Mouse (Mus musculus) heart, embryonic 13.5 days (tissue): Measurements from ENCODE around the gene Ppp4r1. TPM values are rescaled to one million over a fixed set of nuclear protein-coding genes. Genes with fewer than 3 reads are reported as not detected.

ENCODE experiments used
- ATAC-seq: fragments of 200-750 bp; cut with Nextera tagmentation; 2 replicates; pipeline ENCODE4 v1.8.0; 2017; ENCODE audit warnings: moderate TSS enrichment; ENCODE audit not compliant: insufficient number of reproducible peaks, low FRiP score, low TSS enrichment; ENCODE audit errors: extremely low read depth
- H3K27ac ChIP-seq: fragments of 300-500 bp; sonication (generic); replicated peaks from 2 replicates; pipeline ENCODE4 v1.5.1; 2015; ENCODE audit warnings: moderate library complexity, mild to moderate bottlenecking, inconsistent platforms
- H3K27me3 ChIP-seq: fragments of 300-500 bp; sonication (generic); replicated peaks from 2 replicates; pipeline ENCODE4 v1.6.1; 2015; ENCODE audit warnings: mild to moderate bottlenecking, inconsistent platforms
- H3K36me3 ChIP-seq: fragments of 300-500 bp; sonication (generic); 2 replicates; pipeline ENCODE4 v1.6.1; 2015; ENCODE audit warnings: mild to moderate bottlenecking, inconsistent platforms
- H3K4me1 ChIP-seq: fragments of 300-500 bp; sonication (generic); 2 replicates; pipeline ENCODE4 v1.6.1; 2015; ENCODE audit warnings: inconsistent platforms
- H3K4me2 ChIP-seq: fragments of 300-500 bp; sonication (generic); 2 replicates; pipeline ENCODE4 v1.6.1; 2015; ENCODE audit warnings: inconsistent platforms, mild to moderate bottlenecking, moderate library complexity
- H3K4me3 ChIP-seq: fragments of 300-500 bp; sonication (generic); 2 replicates; pipeline ENCODE4 v1.5.1; 2015; ENCODE audit warnings: moderate library complexity, mild to moderate bottlenecking, inconsistent platforms
- H3K9ac ChIP-seq: fragments of 300-500 bp; sonication (generic); 2 replicates; pipeline ENCODE4 v1.6.1; 2015; ENCODE audit warnings: inconsistent platforms, mild to moderate bottlenecking, moderate library complexity
- H3K9me3 ChIP-seq: fragments of 300-500 bp; sonication (generic); 2 replicates; pipeline ENCODE4 v1.6.1; 2016; ENCODE audit warnings: inconsistent platforms
- WGBS: fragments of 180-500 bp; shearing (Covaris S2); methylation state at CpG from one replicate; pipeline ENCODE4 v1.1.7; 2015; ENCODE audit warnings: mixed read lengths; 5-methylcytosine and 5-hydroxymethylcytosine counted together
- polyA plus RNA-seq: library from polyadenylated mRNA; unstranded; fragments of >200 nt; fragmentation: Nextera tagmentation; extraction: Ambion mirVana; gene quantifications from 2 replicates; pipeline ENCODE4 v1.2.1, GENCODE M21; 2015

Gene Ppp4r1
- polyA plus RNA-seq, 1 experiment from 2014 or later: 28.1 TPM

DNA sequence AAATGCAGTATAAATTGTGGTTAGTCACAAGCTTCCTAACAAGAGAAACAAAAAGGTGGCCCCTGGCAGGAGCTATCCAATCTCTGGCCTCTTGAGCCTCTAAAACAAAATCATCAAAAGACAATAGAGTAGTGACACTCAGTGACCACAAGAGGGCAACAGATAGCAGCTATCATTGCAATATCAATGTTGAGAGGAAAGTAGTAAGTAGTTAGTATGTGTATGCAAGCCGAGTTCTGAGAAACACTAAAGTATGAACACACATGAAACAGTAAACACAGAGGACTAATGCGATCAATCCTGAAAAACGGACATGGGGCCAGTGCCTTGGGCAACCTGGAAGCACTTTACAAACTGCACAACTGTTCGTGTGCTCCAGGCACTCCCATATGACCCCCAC is 82.4 kb downstream of the Ppp4r1 start:
- Histone ChIP-seq H3K9ac (no peak overlapping the region), H3K9me3 (no peaks in the 10 kb centered on the region), H3K4me2 (no peak overlapping the region), H3K27me3 (no peaks in the 10 kb centered on the region), H3K27ac (no peak overlapping the region), H3K36me3 (peaks cover 46% of the 10 kb centered on the region), H3K4me3 (no peak overlapping the region), H3K4me1 (no peaks in the 10 kb centered on the region)
- WGBS: 37% methylated on average over 4 of the region's 4 CpGs
- ATAC-seq: no peak

DNA sequence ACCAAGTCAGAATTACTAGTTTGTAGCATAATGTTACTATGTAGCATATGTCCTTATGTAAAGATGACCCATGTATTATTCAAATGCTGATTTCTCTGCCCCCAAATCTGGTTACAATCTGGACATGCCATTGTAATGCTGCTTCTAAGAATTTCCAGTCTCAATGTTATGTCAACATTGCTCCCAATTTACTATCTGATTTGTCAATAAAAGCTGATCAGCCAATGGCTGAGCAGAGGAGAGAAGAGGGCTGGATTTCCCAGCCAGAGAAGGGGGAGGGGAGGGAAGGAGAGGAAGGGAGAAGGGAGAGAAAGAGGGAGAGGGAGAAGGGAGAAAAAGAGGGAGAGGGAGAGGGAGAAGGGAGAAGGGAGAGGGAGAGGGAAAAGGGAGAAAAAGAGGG is 82.9 kb downstream of the Ppp4r1 start:
- Histone ChIP-seq H3K9ac (no peak overlapping the region), H3K4me2 (no peak overlapping the region), H3K27ac (no peak overlapping the region), H3K36me3 (peaks cover 45% of the 10 kb centered on the region), H3K9me3 (no peaks in the 10 kb centered on the region; the same call in 1 of the 2 replicates), H3K4me3 (no peak overlapping the region), H3K27me3 (no peaks in the 10 kb centered on the region), H3K4me1 (no peaks in the 10 kb centered on the region)
- ATAC-seq: no peak

DNA sequence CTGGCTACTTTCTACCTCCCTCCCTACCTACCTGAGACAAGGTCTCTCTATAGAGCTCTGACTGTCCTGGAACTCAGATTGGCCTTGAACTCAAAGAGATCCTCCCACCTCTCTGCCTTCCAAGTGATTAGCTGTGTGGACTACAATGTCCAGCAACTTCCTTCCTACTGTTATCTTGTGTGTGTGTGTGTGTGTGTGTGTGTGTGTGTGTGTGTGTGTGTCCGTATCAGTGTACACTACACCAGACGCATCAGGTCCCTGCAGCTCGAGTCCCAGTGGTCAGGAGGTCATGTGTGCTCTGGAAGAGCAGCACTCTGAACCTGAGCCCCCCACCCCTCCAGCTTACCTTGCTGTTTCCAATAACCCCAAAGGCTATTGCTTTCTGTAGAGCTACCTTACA is 83.8 kb downstream of the Ppp4r1 start:
- 34% methylated on average over 3 of the region's 3 CpGs for WGBS
- Histone ChIP-seq H3K4me3 (no peak overlapping the region), H3K9ac (no peak overlapping the region), H3K4me2 (no peak overlapping the region), H3K27me3 (no peaks in the 10 kb centered on the region), H3K4me1 (no peaks in the 10 kb centered on the region; the same call in 1 of the 2 replicates), H3K36me3 (peaks cover 36% of the 10 kb centered on the region), H3K27ac (no peak overlapping the region), H3K9me3 (no peaks in the 10 kb centered on the region; the same call in 1 of the 2 replicates)
- no peak for ATAC-seq

DNA sequence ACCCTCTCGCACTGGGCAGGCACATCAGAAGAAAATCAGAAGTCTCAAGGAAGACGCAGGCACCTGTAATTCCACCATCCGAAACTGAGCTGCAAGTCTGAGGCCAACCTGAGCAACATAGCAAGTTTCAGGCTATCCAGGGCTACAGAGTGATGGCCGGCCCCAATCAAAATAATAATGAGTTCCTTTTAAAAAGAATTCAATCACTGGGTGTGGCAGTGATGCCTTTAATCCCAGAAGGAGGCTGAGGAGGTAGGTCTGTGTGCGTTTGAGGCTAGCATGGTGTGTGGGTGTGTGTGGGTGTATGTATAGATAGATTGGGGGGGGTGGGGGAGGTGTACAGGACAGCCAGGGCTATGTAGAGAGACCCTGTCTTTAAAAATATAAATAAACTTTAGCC is 85.6 kb downstream of the Ppp4r1 start:
- Histone ChIP-seq H3K4me2 (no peak overlapping the region), H3K9ac (no peak overlapping the region), H3K9me3 (no peaks in the 10 kb centered on the region; the same call in 1 of the 2 replicates), H3K36me3 (peaks cover 27% of the 10 kb centered on the region), H3K27ac (no peak overlapping the region), H3K4me3 (no peak overlapping the region), H3K4me1 (peaks cover 16% of the 10 kb centered on the region), H3K27me3 (no peaks in the 10 kb centered on the region)
- ATAC-seq: no peak
- WGBS: 86% methylated on average over 5 of the region's 5 CpGs

DNA sequence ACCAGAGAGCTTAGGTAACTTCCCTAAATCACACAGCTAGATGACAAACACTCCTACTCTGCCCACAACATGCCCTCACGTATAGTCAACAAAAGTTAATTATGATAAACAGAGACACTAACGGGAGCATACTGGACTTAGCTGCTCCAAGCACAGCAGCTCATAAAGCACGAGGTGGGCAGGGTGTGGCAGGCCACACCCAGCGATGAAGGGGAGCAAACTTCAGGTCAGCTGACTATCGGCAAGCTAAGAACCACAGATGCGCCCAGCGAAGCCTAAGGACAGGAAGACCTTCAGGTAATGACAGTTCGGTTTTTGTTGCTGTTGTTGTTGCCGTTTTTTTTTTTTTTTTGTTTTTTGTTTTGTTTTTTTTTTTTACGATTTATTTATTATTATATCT is 87.3 kb downstream of the Ppp4r1 start:
- ATAC-seq: no peak
- Histone ChIP-seq H3K4me2 (no peak overlapping the region), H3K27ac (no peak overlapping the region), H3K36me3 (peaks cover 16% of the 10 kb centered on the region), H3K4me3 (no peak overlapping the region), H3K4me1 (peaks cover 17% of the 10 kb centered on the region), H3K9ac (no peak overlapping the region), H3K27me3 (no peaks in the 10 kb centered on the region), H3K9me3 (no peaks in the 10 kb centered on the region; the same call in 1 of the 2 replicates)
- WGBS: 84% methylated on average over 10 of the region's 10 CpGs

DNA sequence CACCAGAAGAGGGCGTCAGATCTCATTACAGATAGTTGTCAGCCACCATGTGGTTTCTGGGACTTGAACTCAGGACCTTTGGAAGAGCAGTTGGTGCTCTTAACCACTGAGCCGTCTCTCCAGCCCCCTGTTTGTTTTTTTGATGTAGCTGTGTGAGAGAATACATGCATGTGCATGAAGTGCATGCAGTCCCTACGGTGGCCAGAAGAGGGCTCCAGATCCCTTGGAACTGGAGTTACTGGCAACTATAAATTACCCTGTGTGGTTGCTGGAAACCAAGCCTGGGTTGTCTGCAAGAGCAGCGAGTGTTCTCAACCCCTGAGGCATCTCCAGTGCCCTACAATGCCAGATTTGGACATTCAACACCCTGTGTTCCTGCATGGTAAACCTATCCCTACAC is 87.8 kb downstream of the Ppp4r1 start:
- no peaks in the 10 kb centered on the region for H3K27me3 ChIP-seq
- 38% methylated on average over 4 of the region's 4 CpGs for WGBS
- no peak overlapping the region for H3K9ac ChIP-seq
- H3K4me2 ChIP-seq: no peak overlapping the region
- no peaks in the 10 kb centered on the region; the same call in 1 of the 2 replicates for H3K9me3 ChIP-seq
- no peak overlapping the region for H3K27ac ChIP-seq
- no peak overlapping the region for H3K4me3 ChIP-seq
- H3K4me1 ChIP-seq: peaks cover 17% of the 10 kb centered on the region
- H3K36me3 ChIP-seq: peaks cover 16% of the 10 kb centered on the region
- no peak for ATAC-seq

DNA sequence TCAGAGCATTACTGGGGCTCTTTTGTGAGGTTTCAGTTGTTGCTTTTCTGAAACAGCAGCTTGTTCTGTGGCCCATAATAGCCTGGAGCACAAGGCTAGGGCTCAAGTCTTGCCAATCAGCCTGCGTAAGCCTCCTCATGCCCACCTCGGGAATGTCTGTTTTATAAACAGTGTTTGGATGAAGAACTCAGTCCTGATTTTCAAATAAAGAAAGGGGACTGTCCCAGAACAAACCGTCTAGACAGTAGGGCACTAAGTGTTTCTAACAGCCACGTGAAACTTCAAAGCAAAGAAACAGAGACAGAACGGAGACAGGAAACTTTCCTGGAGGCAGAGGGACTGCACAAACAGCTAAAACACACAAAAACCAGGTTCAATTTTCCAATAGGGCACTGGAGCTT is 89.3 kb downstream of the Ppp4r1 start:
- 43% methylated on average over 5 of the region's 5 CpGs for WGBS
- Histone ChIP-seq H3K9me3 (no peaks in the 10 kb centered on the region; the same call in 1 of the 2 replicates), H3K4me2 (no peak overlapping the region), H3K4me1 (peaks cover 17% of the 10 kb centered on the region), H3K36me3 (peaks cover 10% of the 10 kb centered on the region), H3K9ac (peak overlapping the region; percentile 40; the same call in 1 of the 2 replicates), H3K4me3 (no peak overlapping the region), H3K27me3 (no peaks in the 10 kb centered on the region), H3K27ac (0 out of 2 replicates have a peak overlapping the region, but pooled peaks have one; percentile 28)
- no peak for ATAC-seq

DNA sequence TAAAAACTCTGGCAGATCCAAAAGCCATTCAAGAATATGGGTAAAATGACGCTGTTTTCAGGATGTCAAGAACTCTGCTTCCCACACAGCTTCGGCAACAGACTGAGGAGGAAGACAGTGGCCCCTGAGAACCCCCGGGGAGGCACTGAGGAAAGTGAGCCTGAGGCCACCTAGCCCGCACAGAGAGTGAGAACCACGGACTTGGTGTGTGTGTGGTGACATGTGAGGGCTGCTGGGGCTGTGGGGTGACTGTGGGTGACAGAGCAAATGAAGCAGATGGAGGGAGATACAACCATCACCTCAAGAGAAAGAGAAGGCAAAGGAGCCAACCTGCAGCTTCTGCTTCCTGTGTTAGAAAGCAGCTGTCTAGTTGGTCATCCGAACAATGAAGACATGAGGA is 89.7 kb downstream of the Ppp4r1 start:
- 56% methylated on average over 6 of the region's 6 CpGs for WGBS
- Histone ChIP-seq H3K4me2 (no peak overlapping the region), H3K4me3 (no peak overlapping the region), H3K4me1 (peaks cover 17% of the 10 kb centered on the region), H3K9ac (peak overlapping the region; percentile 40; the same call in 1 of the 2 replicates), H3K9me3 (no peaks in the 10 kb centered on the region; the same call in 1 of the 2 replicates), H3K36me3 (peaks cover 7% of the 10 kb centered on the region; the same call in 1 of the 2 replicates), H3K27me3 (no peaks in the 10 kb centered on the region), H3K27ac (0 out of 2 replicates have a peak overlapping the region, but pooled peaks have one; percentile 28)
- ATAC-seq: no peak

DNA sequence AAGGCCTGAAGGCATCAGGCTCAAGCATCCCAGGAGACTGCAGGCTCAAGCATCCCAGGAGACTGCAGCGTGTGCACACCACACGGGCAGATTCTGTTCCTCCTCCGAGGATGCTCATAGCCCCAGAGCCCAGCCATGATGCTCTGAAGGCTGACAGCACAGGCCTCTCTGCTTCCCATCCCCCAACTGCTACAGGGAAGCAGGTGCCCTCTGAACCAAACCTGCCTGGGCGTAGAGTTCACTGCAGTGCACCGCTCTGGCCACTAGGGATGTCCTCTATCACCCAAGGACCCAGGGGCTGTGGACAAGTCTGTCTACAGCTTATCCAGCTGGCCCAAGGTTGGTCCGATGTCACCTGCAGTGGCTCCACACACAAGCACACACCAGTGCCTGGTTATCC is 90.3 kb downstream of the Ppp4r1 start:
- 0 out of 2 replicates have a peak, but pooled peaks cover under 1% of the 10 kb centered on the region for H3K36me3 ChIP-seq
- peaks cover 17% of the 10 kb centered on the region for H3K4me1 ChIP-seq
- ATAC-seq: no peak
- H3K9me3 ChIP-seq: no peaks in the 10 kb centered on the region; the same call in 1 of the 2 replicates
- H3K9ac ChIP-seq: no peak overlapping the region
- H3K4me3 ChIP-seq: no peak overlapping the region
- no peaks in the 10 kb centered on the region for H3K27me3 ChIP-seq
- H3K4me2 ChIP-seq: no peak overlapping the region
- no peak overlapping the region for H3K27ac ChIP-seq
- WGBS: 50% methylated on average over 6 of the region's 6 CpGs

DNA sequence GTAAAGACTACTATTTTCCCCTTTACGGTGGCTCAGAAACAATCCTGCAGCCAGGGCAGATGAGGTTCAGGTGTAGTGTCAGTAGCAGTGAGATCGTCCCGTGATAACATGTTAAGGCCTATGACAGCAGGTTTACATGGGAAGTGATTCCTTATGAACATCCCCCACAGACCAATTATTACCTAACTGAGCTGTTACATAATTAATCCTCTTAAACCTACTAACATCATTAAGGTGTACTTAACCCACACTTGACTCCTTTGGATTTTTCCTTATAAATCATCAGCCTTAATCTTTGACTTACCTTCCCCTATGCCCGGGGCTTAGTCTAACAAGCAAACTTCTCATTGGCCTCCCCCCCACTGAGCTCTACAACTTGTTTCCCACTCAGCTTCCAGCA is 90.8 kb downstream of the Ppp4r1 start:
- Histone ChIP-seq H3K4me1 (peaks cover 17% of the 10 kb centered on the region), H3K4me2 (no peak overlapping the region), H3K27me3 (no peaks in the 10 kb centered on the region), H3K36me3 (no peaks in the 10 kb centered on the region), H3K27ac (no peak overlapping the region), H3K4me3 (no peak overlapping the region), H3K9me3 (no peaks in the 10 kb centered on the region; the same call in 1 of the 2 replicates), H3K9ac (no peak overlapping the region)
- whole genome bisulfite sequencing: 81% methylated on average over 4 of the region's 4 CpGs
- no peak for ATAC-seq

DNA sequence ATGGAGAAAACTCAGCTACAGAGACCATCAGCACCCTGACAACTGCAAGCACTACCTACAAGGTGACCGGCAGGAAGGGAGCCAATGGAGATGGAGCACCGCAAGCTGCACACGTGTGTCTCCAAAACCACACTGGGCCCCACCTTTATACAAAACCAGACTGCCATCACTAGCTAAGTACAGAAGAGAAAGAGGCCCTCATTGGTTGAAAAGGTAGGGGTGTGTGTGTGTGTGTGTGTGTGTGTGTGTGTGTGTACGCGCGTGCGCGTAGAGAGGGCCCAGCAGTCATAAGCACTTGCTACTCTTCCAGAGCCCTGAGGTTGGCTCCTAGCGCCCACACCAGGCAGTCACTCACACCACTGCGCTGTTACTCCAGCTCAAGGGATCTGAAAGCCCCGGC is 91.5 kb downstream of the Ppp4r1 start:
- H3K4me3 ChIP-seq: no peak overlapping the region
- no peak overlapping the region for H3K9ac ChIP-seq
- H3K36me3 ChIP-seq: no peaks in the 10 kb centered on the region
- no peak overlapping the region for H3K4me2 ChIP-seq
- H3K27me3 ChIP-seq: no peaks in the 10 kb centered on the region
- no peak overlapping the region for H3K27ac ChIP-seq
- ATAC-seq: no peak
- H3K4me1 ChIP-seq: peaks cover 17% of the 10 kb centered on the region
- H3K9me3 ChIP-seq: no peaks in the 10 kb centered on the region; the same call in 1 of the 2 replicates
- 93% methylated on average over 11 of the region's 11 CpGs for WGBS

DNA sequence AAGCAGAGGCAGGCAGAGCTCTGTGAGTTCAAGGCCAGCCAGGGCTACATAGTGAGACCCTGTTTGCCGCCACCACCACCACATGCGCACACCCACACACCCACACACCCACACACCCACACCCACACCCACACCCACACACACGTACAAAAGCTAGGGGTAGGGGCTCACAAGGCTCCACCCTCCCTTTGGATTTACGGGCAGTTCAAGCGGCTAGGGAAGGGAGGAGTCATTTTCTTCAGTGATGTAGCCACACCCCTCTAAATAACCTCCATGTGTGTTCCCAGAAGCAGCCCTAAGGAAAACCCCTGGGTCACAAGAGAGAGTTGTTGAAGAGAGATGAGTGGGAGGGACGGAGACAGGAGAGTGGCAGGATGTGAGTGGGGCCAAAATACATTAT is 94.7 kb downstream of the Ppp4r1 start:
- H3K9ac ChIP-seq: no peak overlapping the region
- H3K27me3 ChIP-seq: no peaks in the 10 kb centered on the region
- ATAC-seq: no peak; the same call in 1 of the 2 replicates
- no peaks in the 10 kb centered on the region for H3K9me3 ChIP-seq
- H3K4me1 ChIP-seq: peaks cover 22% of the 10 kb centered on the region
- no peak overlapping the region for H3K4me3 ChIP-seq
- no peaks in the 10 kb centered on the region for H3K36me3 ChIP-seq
- WGBS: 73% methylated on average over 6 of the region's 6 CpGs
- no peak overlapping the region for H3K27ac ChIP-seq
- no peak overlapping the region for H3K4me2 ChIP-seq
